Mouse (Mus musculus): ENCODE results near the gene Irf2bp2.

DNA sequence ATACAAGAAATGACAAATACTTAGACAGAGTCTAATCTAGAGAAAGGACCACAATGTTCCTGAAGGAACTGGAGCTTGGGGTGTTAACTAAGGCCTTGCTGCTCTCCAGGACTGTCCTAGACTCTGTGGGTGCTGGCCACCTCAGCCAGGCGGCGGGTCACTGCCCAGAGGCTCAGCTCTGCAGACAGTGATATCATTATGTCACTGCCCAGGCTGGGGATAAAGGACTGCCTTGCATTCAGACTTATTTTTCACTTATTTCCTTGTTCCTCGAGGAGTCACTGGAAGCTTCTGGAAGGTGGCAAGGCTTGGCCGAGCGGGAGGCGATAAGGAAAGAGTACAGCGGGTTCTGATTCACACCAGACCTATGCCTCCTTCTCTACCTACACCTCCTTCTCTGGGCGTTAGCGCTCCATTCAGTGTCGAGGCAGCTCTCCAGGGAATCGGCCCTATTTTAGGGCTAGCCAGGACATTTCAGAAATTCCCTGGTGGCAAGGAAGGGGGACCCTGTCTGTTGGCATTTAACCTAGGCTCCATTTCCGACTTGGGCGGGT, 35.3 kb downstream of the Irf2bp2 start:
- TF ChIP-seq CTCF (IDR thresholded peaks at IDR 0.05; ENCODE audit: borderline replicate concordance, insufficient read depth, low read depth, low read length), result no peak
- no peak for TF ChIP-seq POLR2A (IDR thresholded peaks at IDR 0.05; ENCODE audit: borderline replicate concordance, insufficient read depth, low read length)
